Mouse (Mus musculus) heart, postnatal 0 days (tissue): ENCODE data around the gene Mbtps2.

ENCODE experiments used
- CTCF ChIP-seq: IDR thresholded peaks from 2 replicates; pipeline ENCODE4 v1.5.1; 2016; ENCODE audit warnings: antibody characterized with exemption, control low read depth, low read depth
- EP300 ChIP-seq: IDR thresholded peaks from 2 replicates; pipeline ENCODE4 v1.6.1; 2016; ENCODE audit warnings: antibody characterized with exemption, low read depth

- TF ChIP-seq CTCF (no peak), EP300 (no peak)
Measured at GRCm38 (mm10) chrX:157489871-157490721, 108.4 kb downstream of the Mbtps2 start.
